Mouse (Mus musculus): ENCODE results near the gene Pim1. TPM values are rescaled to one million over a fixed set of nuclear protein-coding genes. Genes with fewer than 3 reads are reported as not detected.

The Pim1 gene
- total RNA-seq, 4 experiments from 2014 or later: 55.1 to 168 (median 83.0) TPM

GRCm38 (mm10) chr17:29528568-29529187 is 38.1 kb downstream of the Pim1 start:
- no peak for DNase-seq

GRCm38 (mm10) chr17:29530508-29530907 is 40.0 kb downstream of the Pim1 start:
- no peak for DNase-seq

- DNase-seq: no peak
Measured at GRCm38 (mm10) chr17:29531278-29531677, 40.7 kb downstream of the Pim1 start.

- DNase-seq: no peak
Measured at GRCm38 (mm10) chr17:29531757-29532384, 41.3 kb downstream of the Pim1 start.

- DNase-seq: no peak
Measured at GRCm38 (mm10) chr17:29533866-29534265, 43.3 kb downstream of the Pim1 start.

- DNase-seq: peak; percentile 40
Measured at GRCm38 (mm10) chr17:29540426-29540825, 49.9 kb downstream of the Pim1 start.

- peak; percentile 92 for DNase-seq
Measured at GRCm38 (mm10) chr17:29541419-29541818, 50.9 kb downstream of the Pim1 start.

- DNase-seq: no peak
Measured at GRCm38 (mm10) chr17:29542831-29543690, 52.5 kb downstream of the Pim1 start.

- no peak for DNase-seq
Measured at GRCm38 (mm10) chr17:29544064-29544463, 53.5 kb downstream of the Pim1 start.

- no peak for DNase-seq
Measured at GRCm38 (mm10) chr17:29545241-29545640, 54.7 kb downstream of the Pim1 start.

Other genes with a start within 250 kb of the Pim1 start
- gene Ppil1, start 226.6 kb upstream of the Pim1 start, total RNA-seq (2022): 10 to 100 TPM; 24.3 to 27.2 (median 25.8) TPM
- gene BC004004, start 222.0 kb upstream of the Pim1 start, total RNA-seq (2022): 100 to 1,000 TPM in 3 of 4 experiments, 10 to 100 TPM in 1; 96.9 to 138 (median 122) TPM
- gene Pi16, start 173.1 kb upstream of the Pim1 start, total RNA-seq (2022): 10 to 100 TPM in 3 of 4 experiments, 1 to 10 TPM in 1; 9.0 to 16.7 (median 14.0) TPM
- 100 to 1,000 TPM; 236 to 274 (median 253) TPM for gene Mtch1, start 142.8 kb upstream of the Pim1 start, total RNA-seq (2022)
- 10 to 100 TPM in 1 of 4 experiments, 1 to 10 TPM in 3; 2.1 to 11.1 (median 6.9) TPM for gene Fgd2, start 129.8 kb upstream of the Pim1 start, total RNA-seq (2022)
- not detected for gene Gm17657, start 58.9 kb downstream of the Pim1 start, total RNA-seq (2022)
- gene Tbc1d22b, start 59.0 kb downstream of the Pim1 start, total RNA-seq (2022): 10 to 100 TPM; 23.9 to 40.4 (median 32.0) TPM
- gene Tmem217, start 61.6 kb downstream of the Pim1 start, total RNA-seq (2022): under 1 TPM in 1 of 4 experiments, not detected in 3; 0.26 TPM
- gene Rnf8, start 124.0 kb downstream of the Pim1 start, total RNA-seq (2022): 10 to 100 TPM; 49.0 to 66.1 (median 57.1) TPM
- 1 to 10 TPM; 3.1 to 8.1 (median 5.0) TPM for gene Gm28043, start 124.1 kb downstream of the Pim1 start, total RNA-seq (2022)
- 100 to 1,000 TPM; 108 to 175 (median 150) TPM for gene Cmtr1, start 169.8 kb downstream of the Pim1 start, total RNA-seq (2022)
- gene Ccdc167, start 226.3 kb downstream of the Pim1 start, total RNA-seq (2022): 10 to 100 TPM; 11.0 to 18.0 (median 14.2) TPM